Mouse (Mus musculus) liver, adult 2 months (tissue): ENCODE measurements around the gene Ficd.

Experiments
- CTCF ChIP-seq: fragments of 200-500 bp; IDR thresholded peaks from 2 replicates; pipeline ENCODE4 v1.5.1; 2011; ENCODE audit warnings: low read depth, low read length, control low read depth
- POLR2A ChIP-seq: fragments of 200-500 bp; IDR thresholded peaks from 2 replicates; pipeline ENCODE4 v1.6.1; 2011; ENCODE audit warnings: low read length, control low read depth; ENCODE audit not compliant: insufficient read depth; ENCODE audit errors: extremely low read depth

DNA sequence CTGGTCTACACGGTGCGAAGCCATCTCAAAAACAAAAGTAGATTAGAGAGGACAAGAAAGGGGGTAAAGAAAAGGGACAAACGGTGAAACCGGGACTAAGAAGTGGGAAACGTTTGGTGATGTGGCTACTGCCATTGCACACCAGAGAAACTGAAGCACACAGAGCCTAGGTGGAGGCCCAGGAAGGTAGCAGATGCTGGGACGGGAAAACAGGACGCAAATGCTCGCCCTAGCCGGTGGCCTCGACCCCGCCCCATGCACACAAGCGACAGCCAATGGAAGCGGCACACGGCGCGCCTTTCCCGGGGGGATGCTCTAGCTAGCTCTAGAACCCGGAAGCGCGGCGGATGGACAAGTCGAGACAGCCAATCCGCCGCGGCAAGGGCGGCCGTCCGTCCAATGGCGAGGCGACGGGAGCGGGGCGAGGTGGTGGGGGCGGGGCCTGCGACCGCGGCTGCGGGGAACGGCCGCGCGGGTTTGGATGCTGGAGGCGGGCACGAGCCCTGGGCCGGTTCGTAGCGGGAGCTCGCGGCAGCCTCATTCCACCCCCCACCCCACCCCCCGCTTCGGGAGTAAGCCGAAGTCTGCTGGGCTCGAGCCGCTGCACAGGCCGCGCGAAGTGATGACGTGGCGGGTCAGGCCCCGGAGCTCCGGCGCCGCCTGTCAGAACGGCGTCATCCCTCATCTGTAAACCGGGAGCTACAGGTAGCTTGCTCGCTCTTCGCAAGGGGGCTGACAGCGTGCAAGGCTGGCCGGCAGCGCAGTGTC, at the start of gene Ficd:
- TF ChIP-seq CTCF (no peak), POLR2A (0 out of 2 replicates have a peak, but pooled peaks have one; percentile 57)
